Mouse (Mus musculus): Measurements from ENCODE around the gene Slc6a12. TPM values are rescaled to one million over a fixed set of nuclear protein-coding genes. Genes with fewer than 3 reads are reported as not detected.

Slc6a12 gene
- not detected in 2 replicates for polyA plus RNA-seq (2016; fragmentation: Nextera tagmentation; extraction: Ambion mirVana)

- Histone ChIP-seq H3K27me3 (ENCODE audit: insufficient read depth, poor library complexity, severe bottlenecking) (peaks cover 22% of the 10 kb centered on the region), H3K4me3 (no peak within 1 kb of the TSS), H3K4me1 (replicated peaks) (peaks cover 38% of the 10 kb centered on the region; the same call in 1 of the 2 replicates), H3K9me3 (no peaks in the 10 kb centered on the region), H3K36me3 (no peaks in the 10 kb centered on the region), H3K27ac (no peak within 1 kb of the TSS)
- WGBS: 74% methylated on average over 15 of the region's 15 CpGs
- DNase-seq (ENCODE audit: low spot score): no peak
These were observed at the start of gene Slc6a12 for GRCm38 (mm10) chr6:121343026-121343770. Gene Slc6a12, plus strand, starts transcription at chr6:121343076.

GRCm38 (mm10) chr6:121299317-121299716, 43.6 kb upstream of the Slc6a12 start:
- H3K27ac ChIP-seq: no peak overlapping the region
- H3K36me3 ChIP-seq: no peaks in the 10 kb centered on the region
- DNase-seq (ENCODE audit: low spot score): no peak
- WGBS: 49% methylated on average over 7 of the region's 7 CpGs
- no peak overlapping the region for H3K4me3 ChIP-seq
- H3K27me3 ChIP-seq (ENCODE audit: insufficient read depth, poor library complexity, severe bottlenecking): 0 out of 2 replicates have a peak, but pooled peaks cover 6% of the 10 kb centered on the region
- no peaks in the 10 kb centered on the region for H3K9me3 ChIP-seq
- H3K4me1 ChIP-seq (replicated peaks): peaks cover 17% of the 10 kb centered on the region

- peak within 1 kb of the TSS; percentile 16; the same call in 1 of the 2 replicates for H3K4me3 ChIP-seq
- H3K27ac ChIP-seq: peak within 1 kb of the TSS; percentile 1; the same call in 1 of the 2 replicates
- WGBS: 3% methylated on average over 11 of the region's 11 CpGs
These were observed 42.9 kb upstream of the Slc6a12 start, which contains the start of gene Slc6a13 for GRCm38 (mm10) chr6:121299954-121300353. Gene Slc6a13, plus strand, starts transcription at chr6:121300227.

GRCm38 (mm10) chr6:121300504-121300903, 42.4 kb upstream of the Slc6a12 start:
- Histone ChIP-seq H3K9me3 (no peaks in the 10 kb centered on the region), H3K27me3 (ENCODE audit: insufficient read depth, poor library complexity, severe bottlenecking) (0 out of 2 replicates have a peak, but pooled peaks cover 6% of the 10 kb centered on the region), H3K27ac (no peak overlapping the region; the same call in 1 of the 2 replicates), H3K4me1 (replicated peaks) (peaks cover 17% of the 10 kb centered on the region), H3K36me3 (no peaks in the 10 kb centered on the region), H3K4me3 (0 out of 2 replicates have a peak overlapping the region, but pooled peaks have one; percentile 16)
- 58% methylated on average over 9 of the region's 9 CpGs for WGBS
- no peak for DNase-seq (ENCODE audit: low spot score)

More at GRCm38 (mm10) chr6:121299954-121300353, 42.9 kb upstream of the Slc6a12 start, which contains the start of gene Slc6a13:
- Histone ChIP-seq H3K4me1 (replicated peaks) (peaks cover 17% of the 10 kb centered on the region), H3K9me3 (no peaks in the 10 kb centered on the region), H3K27me3 (ENCODE audit: insufficient read depth, poor library complexity, severe bottlenecking) (0 out of 2 replicates have a peak, but pooled peaks cover 6% of the 10 kb centered on the region), H3K36me3 (no peaks in the 10 kb centered on the region)
- peak; percentile 73 for DNase-seq (ENCODE audit: low spot score)

GRCm38 (mm10) chr6:121303466-121304220, 39.2 kb upstream of the Slc6a12 start:
- Histone ChIP-seq H3K9me3 (no peaks in the 10 kb centered on the region), H3K27me3 (ENCODE audit: insufficient read depth, poor library complexity, severe bottlenecking) (0 out of 2 replicates have a peak, but pooled peaks cover 6% of the 10 kb centered on the region), H3K4me1 (replicated peaks) (peaks cover 17% of the 10 kb centered on the region), H3K36me3 (no peaks in the 10 kb centered on the region), H3K4me3 (no peak overlapping the region), H3K27ac (no peak overlapping the region)
- no peak for DNase-seq (ENCODE audit: low spot score)
- 69% methylated on average over 10 of the region's 10 CpGs for WGBS

GRCm38 (mm10) chr6:121304630-121305029, 38.2 kb upstream of the Slc6a12 start:
- H3K27me3 ChIP-seq (ENCODE audit: insufficient read depth, poor library complexity, severe bottlenecking): 0 out of 2 replicates have a peak, but pooled peaks cover 6% of the 10 kb centered on the region
- peaks cover 12% of the 10 kb centered on the region for H3K4me1 ChIP-seq (replicated peaks)
- H3K36me3 ChIP-seq: no peaks in the 10 kb centered on the region
- H3K27ac ChIP-seq: no peak overlapping the region
- no peak overlapping the region for H3K4me3 ChIP-seq
- no peak for DNase-seq (ENCODE audit: low spot score)
- WGBS: 86% methylated on average over 9 of the region's 9 CpGs
- H3K9me3 ChIP-seq: no peaks in the 10 kb centered on the region

GRCm38 (mm10) chr6:121305571-121305970, 37.3 kb upstream of the Slc6a12 start:
- no peak for DNase-seq (ENCODE audit: low spot score)

GRCm38 (mm10) chr6:121310984-121311383, 31.9 kb upstream of the Slc6a12 start:
- 88% methylated on average over 6 of the region's 6 CpGs for WGBS
- DNase-seq (ENCODE audit: low spot score): no peak
- H3K27ac ChIP-seq: no peak overlapping the region
- no peaks in the 10 kb centered on the region for H3K4me1 ChIP-seq (replicated peaks)
- no peak overlapping the region for H3K4me3 ChIP-seq
- no peaks in the 10 kb centered on the region for H3K9me3 ChIP-seq
- no peaks in the 10 kb centered on the region for H3K27me3 ChIP-seq (ENCODE audit: insufficient read depth, poor library complexity, severe bottlenecking)
- H3K36me3 ChIP-seq: no peaks in the 10 kb centered on the region

More at GRCm38 (mm10) chr6:121305571-121305970, 37.3 kb upstream of the Slc6a12 start:
- H3K9me3 ChIP-seq: no peaks in the 10 kb centered on the region
- WGBS: 93% methylated on average over 3 of the region's 3 CpGs
- 0 out of 2 replicates have a peak, but pooled peaks cover 6% of the 10 kb centered on the region for H3K27me3 ChIP-seq (ENCODE audit: insufficient read depth, poor library complexity, severe bottlenecking)
- H3K4me1 ChIP-seq (replicated peaks): peaks cover 2% of the 10 kb centered on the region
- H3K36me3 ChIP-seq: no peaks in the 10 kb centered on the region
- no peak overlapping the region for H3K27ac ChIP-seq
- no peak overlapping the region for H3K4me3 ChIP-seq

GRCm38 (mm10) chr6:121319099-121319498, 23.8 kb upstream of the Slc6a12 start:
- WGBS: 70% methylated on average over 6 of the region's 6 CpGs
- Histone ChIP-seq H3K9me3 (no peaks in the 10 kb centered on the region), H3K4me1 (replicated peaks) (0 out of 2 replicates have a peak, but pooled peaks cover 6% of the 10 kb centered on the region), H3K27me3 (ENCODE audit: insufficient read depth, poor library complexity, severe bottlenecking) (no peaks in the 10 kb centered on the region), H3K36me3 (no peaks in the 10 kb centered on the region), H3K4me3 (no peak overlapping the region), H3K27ac (no peak overlapping the region)
- no peak for DNase-seq (ENCODE audit: low spot score)

- Histone ChIP-seq H3K27ac (no peak overlapping the region), H3K4me1 (replicated peaks) (peaks cover 24% of the 10 kb centered on the region), H3K9me3 (no peaks in the 10 kb centered on the region), H3K36me3 (no peaks in the 10 kb centered on the region), H3K4me3 (no peak overlapping the region), H3K27me3 (ENCODE audit: insufficient read depth, poor library complexity, severe bottlenecking) (0 out of 2 replicates have a peak, but pooled peaks cover under 1% of the 10 kb centered on the region)
- DNase-seq (ENCODE audit: low spot score): no peak
- 82% methylated on average over 9 of the region's 9 CpGs for WGBS
These were observed 20.3 kb upstream of the Slc6a12 start for GRCm38 (mm10) chr6:121322381-121323110.

GRCm38 (mm10) chr6:121325298-121325697, 17.6 kb upstream of the Slc6a12 start:
- H3K27ac ChIP-seq: no peak overlapping the region
- H3K27me3 ChIP-seq (ENCODE audit: insufficient read depth, poor library complexity, severe bottlenecking): peaks cover 11% of the 10 kb centered on the region
- H3K4me1 ChIP-seq (replicated peaks): peaks cover 48% of the 10 kb centered on the region
- no peaks in the 10 kb centered on the region for H3K36me3 ChIP-seq
- no peak overlapping the region for H3K4me3 ChIP-seq
- H3K9me3 ChIP-seq: no peaks in the 10 kb centered on the region
- 92% methylated on average over 2 of the region's 3 CpGs for WGBS
- DNase-seq (ENCODE audit: low spot score): no peak

- peaks cover 11% of the 10 kb centered on the region for H3K27me3 ChIP-seq (ENCODE audit: insufficient read depth, poor library complexity, severe bottlenecking)
- 74% methylated on average over 9 of the region's 9 CpGs for WGBS
- peaks cover 53% of the 10 kb centered on the region for H3K4me1 ChIP-seq (replicated peaks)
- H3K27ac ChIP-seq: peak overlapping the region; percentile 35; the same call in 1 of the 2 replicates
- no peaks in the 10 kb centered on the region for H3K36me3 ChIP-seq
- no peak for DNase-seq (ENCODE audit: low spot score)
- no peaks in the 10 kb centered on the region for H3K9me3 ChIP-seq
- no peak overlapping the region for H3K4me3 ChIP-seq
These were observed 17.1 kb upstream of the Slc6a12 start for GRCm38 (mm10) chr6:121325740-121326139.
